Mouse (Mus musculus): Measurements from ENCODE around the gene Apmap.
"Not testable (repeated sequence)": the region's sequence is repeated elsewhere in the genome, so short reads cannot be mapped to it uniquely, and the experiment has no call there.

Gene Apmap

DNA sequence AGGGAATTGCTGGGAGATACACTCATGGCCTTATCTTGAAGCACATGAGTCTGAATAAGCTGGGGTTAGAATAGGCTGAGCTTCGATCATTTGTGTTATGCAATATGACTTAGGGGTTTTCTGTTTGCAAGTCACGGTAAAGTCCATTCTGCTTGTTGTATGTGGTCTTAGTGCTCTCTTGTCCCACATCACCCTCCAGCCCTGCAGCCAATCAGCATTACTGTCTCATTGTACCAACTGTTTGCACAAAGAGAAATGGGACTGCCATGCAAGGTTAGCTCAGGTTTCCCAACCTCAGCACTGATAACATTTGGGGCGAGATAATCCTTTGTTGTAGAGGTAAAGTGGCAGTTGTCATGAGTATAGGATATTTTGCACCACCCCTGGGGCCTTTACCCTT lies 1.7 kb upstream of the Apmap start:
- no peak for DNase-seq (ENCODE audit: low spot score)

DNA sequence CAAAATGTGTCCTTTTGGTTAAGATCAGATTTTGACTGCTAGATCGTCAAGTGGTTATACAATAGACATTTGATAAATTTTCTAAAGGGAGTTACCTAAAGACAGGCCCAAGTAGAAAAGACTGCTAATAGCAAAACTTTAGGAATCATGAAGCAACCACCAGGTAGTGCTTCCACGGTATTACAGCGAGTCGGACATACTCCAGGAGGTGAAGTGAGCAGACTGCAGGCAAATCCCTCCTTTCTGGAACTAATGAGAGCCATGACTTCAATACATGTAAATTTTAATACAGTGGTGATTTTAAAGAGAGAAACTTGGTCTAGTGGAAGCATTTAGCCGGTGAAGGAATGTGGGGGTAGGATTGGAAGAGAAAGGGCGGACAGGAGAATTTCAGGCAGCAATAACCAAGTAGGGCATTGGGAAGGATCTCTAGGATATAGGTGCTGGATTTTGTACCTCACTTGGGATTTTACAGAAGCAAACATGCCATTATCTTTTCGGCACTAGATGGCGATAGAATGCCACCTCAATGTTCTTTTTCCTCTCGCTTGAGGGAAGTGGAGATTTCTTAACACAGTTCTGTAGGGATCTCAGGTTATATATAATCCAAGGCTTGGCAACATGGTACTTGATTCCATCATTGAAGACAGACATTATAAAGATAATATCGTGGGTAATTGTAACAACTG lies 649 bp upstream of the Apmap start:
- peak; percentile 58 for DNase-seq (ENCODE audit: low spot score)

- DNase-seq (ENCODE audit: low spot score) = no peak
Measured at GRCm38 (mm10) chr2:150607086-150607485, 1.3 kb downstream of the Apmap start.

GRCm38 (mm10) chr2:150604802-150605201 lies 3.6 kb downstream of the Apmap start:
- DNase-seq (ENCODE audit: low spot score) = no peak

- DNase-seq (ENCODE audit: low spot score) = no peak
Measured at GRCm38 (mm10) chr2:150602166-150602565, 6.2 kb downstream of the Apmap start.

GRCm38 (mm10) chr2:150600263-150600662 lies 8.1 kb downstream of the Apmap start:
- no peak for DNase-seq (ENCODE audit: low spot score)

GRCm38 (mm10) chr2:150595411-150596190 lies 12.8 kb downstream of the Apmap start:
- DNase-seq (ENCODE audit: low spot score) = no peak

- DNase-seq (ENCODE audit: low spot score) = no peak
Measured at GRCm38 (mm10) chr2:150589076-150589475, 19.3 kb downstream of the Apmap start.

DNA sequence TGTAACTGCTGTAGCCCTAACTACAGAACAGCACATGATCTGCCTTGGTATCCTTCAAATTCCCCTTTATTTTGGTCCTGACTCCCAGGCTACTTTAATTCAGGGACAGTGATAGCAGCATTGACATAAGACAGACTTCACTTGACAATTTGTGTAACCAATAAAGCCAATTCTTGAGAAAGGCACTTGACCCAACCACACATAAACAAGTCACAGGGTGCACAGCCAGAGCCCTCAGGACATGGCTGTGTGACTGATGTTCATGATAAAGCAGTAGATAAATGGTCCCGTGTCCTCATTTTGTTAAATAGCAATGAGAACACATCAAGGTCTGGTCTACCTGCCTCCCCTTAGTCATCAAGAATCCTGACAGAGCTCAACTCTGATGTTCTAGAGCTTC lies 28.7 kb downstream of the Apmap start:
- DNase-seq (ENCODE audit: low spot score) = no peak

DNA sequence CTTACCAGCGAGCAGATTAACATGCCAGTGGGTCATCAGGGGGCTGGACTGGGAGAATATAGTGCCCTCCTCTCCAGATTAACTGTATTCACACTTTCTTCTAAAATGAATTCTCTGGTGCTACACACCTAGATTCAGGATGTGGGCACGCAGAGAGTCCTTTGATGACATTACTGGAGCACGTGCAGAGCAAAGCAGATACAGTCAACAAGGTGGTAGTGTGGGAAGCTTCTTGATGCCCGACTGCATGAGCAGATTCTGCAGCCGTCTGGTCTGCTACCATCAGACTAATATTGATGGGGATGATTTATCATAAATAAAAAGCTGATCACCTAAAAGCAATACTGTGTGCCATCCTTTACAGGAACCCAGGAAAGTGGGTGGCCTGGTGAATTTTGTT lies 29.8 kb downstream of the Apmap start:
- no peak for DNase-seq (ENCODE audit: low spot score)

DNA sequence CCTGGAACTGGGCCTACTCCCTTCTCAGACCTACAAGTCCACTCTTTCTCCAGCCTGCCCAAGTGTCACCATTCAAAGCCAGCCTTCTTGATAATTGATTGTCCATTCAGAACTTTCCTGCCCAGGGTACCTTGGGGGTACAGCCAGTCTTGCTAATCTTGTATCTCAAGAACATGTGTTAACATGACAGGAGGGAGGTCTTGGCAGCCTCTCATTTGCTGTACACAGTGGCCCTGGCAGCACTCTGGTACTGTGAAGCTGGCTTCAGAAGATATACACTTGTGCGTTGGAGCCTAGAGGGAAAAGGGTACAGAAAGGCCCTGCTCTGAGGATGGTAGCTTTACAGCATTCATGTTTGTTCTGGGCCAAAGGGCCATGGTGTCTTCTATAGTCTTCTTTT lies 32.1 kb downstream of the Apmap start:
- DNase-seq (ENCODE audit: low spot score) = no peak

DNA sequence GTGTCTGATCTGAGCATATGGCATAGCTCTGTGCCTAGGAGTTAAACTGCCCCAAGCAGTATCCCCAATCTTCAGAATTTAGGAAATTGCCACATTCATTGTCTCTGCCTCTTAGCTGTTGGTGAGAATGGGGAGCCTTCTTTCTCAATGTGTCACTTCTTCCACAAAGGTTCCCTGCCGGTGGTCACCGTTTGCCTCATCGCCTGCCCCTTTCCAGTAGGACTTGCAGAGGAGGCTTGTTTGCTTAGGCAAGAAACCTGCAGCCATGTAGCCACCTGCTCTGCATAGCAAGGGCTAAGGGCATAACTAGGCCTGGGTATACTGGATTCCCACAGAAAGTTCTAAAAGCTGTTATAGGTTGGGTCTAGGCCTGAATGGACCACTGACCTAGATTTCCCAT lies 35.9 kb downstream of the Apmap start:
- no peak for DNase-seq (ENCODE audit: low spot score)

DNA sequence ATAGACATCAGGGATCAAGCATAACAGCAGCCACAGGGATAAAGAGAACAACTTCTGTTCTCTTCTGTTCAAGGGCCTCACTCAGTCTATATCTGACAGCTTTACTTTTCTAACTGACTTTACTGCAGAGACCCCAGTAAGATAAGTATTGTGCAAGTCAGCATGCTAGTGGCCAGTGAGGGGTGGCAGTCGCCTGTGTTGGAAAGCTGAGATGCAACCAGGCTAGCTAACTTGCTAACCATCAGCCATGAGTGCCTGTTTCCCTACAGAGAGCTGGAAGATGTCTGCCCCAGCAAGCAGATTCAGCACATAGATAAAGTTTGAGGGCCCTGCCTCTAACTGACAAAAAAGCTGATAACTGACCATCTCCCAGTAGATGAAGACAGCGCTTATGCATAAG lies 37.6 kb downstream of the Apmap start:
- no peak for DNase-seq (ENCODE audit: low spot score)

GRCm38 (mm10) chr2:150569847-150570590 lies 38.3 kb downstream of the Apmap start, which contains the start of gene Cst7:
Cst7 (plus strand) TSS chr2:150570415.
- DNase-seq (ENCODE audit: low spot score) = no peak

DNA sequence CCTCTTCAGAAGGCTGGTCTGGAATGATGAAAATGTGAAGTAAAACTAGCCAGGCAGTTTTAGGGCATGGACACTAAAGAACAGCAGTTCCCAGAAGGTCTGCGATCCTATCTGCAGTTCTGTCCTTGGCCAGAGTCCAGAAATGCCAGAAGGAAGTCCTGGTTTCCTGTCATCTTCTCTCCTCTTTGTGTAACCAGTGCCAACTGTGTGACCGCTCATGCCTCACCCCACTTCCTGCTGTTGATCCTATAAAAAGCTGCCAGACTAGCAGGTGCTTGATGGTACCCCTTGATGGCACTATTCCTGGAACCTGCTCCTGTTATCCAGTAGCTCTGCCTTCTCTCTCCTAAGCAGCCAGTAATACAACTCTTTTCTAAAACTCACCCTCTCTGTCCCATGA lies 41.3 kb downstream of the Apmap start:
- DNase-seq (ENCODE audit: low spot score) = no peak

DNA sequence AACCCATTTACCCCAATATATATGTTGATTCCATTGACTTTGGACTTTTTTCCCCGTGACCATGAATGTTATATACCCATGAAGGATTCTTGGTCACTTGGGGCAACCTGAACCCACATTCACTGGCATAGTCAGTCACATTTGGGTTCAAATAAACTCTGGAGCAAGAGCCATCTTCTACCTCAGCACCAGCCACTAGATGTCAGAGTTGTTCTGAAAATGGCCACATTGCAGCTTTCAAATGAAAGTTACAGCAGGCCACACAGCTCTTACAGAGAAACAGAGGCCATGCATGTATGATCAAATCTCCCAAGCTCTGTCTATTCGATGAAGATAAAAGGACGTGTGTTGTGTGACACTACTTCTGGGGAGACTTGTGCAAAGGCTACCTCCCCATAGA lies 49.8 kb downstream of the Apmap start:
- DNase-seq (ENCODE audit: low spot score) = no peak

DNA sequence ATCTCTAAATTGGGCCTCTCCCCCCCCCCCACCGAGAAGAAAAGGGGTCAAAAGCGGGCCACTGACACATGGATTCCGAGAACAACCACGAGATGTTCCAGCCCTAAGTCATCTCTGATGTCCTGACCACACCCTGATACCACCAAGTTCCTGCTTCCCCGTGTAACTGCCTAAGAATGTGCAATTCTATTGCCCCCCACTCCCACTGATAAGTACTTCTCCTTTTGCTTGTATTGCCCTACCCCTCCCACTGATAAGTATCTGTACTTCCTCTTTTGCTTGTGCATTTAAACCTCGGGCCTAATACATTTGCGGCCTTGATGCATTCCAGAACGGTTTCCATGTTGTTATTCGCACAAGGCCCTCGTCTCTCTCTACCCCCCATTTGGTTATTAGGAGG lies 58.8 kb downstream of the Apmap start:
- DNase-seq (ENCODE audit: low spot score) = not testable (repeated sequence)
